ENCODE assay signal across 12 mouse cellular contexts in the genomic region with DNA sequence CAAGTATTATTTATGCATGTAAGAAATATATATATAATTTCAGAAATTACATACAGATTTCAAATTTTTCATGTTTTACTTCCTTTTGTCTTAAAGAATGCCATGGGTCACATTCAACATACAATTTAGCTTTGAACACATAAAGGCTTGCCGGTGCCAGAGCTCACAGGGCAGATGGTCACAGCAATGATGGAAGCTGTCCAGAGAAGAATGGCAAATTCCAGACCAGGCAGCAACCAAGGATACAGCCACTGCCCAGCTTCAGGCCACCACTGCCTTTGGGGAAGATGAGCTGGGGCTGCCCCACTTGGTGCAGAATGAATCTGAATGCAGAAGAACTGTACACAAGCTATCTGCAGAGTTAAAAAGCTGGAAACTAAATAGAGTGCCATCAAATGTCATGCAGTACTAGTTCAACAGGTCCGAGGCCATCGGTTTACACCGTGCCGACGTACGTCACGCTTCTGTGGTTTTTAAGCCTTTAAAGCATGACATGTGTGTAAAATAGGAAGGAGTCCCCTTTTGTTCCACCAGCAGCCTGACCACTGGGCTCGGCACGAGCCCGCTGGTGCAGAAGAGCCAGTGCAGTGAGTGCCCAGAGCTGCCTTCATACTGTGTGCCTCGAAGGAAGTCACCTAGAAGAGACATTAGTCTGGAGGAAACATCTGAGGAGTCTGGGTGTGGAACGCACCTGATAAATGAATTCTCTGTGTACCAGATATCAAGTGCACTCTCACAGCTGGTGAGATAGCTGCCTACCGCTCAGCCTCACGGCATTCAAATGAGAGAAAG.
DNase-seq lines count a peak whose midpoint lies in the region; ATAC-seq lines count a peak whose summit lies in the region.
"Had no signal": no experiment of that assay in that cellular context is flagged by ENCODE, and none has a peak within 500 bp of the region (broad histone marks: within the 10 kb centered on the region; RNA-seq: fewer than 3 reads in every experiment).

No protein-coding gene starts in this region.

- DNase-seq in midbrain, embryonic 10.5 days (ENCODE audit: low spot score), result peak; percentile 38
- peak; percentile 40 for DNase-seq in thymus, postnatal 25 days
- DNase-seq in left cerebral cortex, postnatal 36 days (ENCODE audit: low spot score in 2 of 2), result no peak
- DNase-seq: gastrocnemius, postnatal 14 days; kidney, postnatal 14 days had no signal

- intact Hi-C loops in left cerebral cortex, postnatal 36 days (cut with DNase I), result no loop called here

- H3K4me2 ChIP-seq in midbrain, embryonic 15.5 days, result no peak overlapping the region
- no peak overlapping the region for H3K4me2 ChIP-seq in kidney, embryonic 14.5 days (replicated peaks; ENCODE audit: low read depth, low read length)

- no peaks in the 10 kb centered on the region for H3K9me3 ChIP-seq in midbrain, embryonic 10.5 days (replicated peaks)
- H3K9me3 ChIP-seq in midbrain, embryonic 15.5 days, result no peaks in the 10 kb centered on the region
- no peaks in the 10 kb centered on the region for H3K9me3 ChIP-seq in kidney, embryonic 14.5 days (ENCODE audit: control insufficient read depth, low read length)
- H3K9me3 ChIP-seq: forebrain, embryonic 10.5 days had no signal

- H3K4me1 ChIP-seq in midbrain, embryonic 10.5 days, result peaks cover 25% of the 10 kb centered on the region
- H3K4me1 ChIP-seq in midbrain, embryonic 15.5 days, result 0 out of 2 replicates have a peak, but pooled peaks cover 4% of the 10 kb centered on the region
- peaks cover 8% of the 10 kb centered on the region; the same call in 1 of the 2 replicates for H3K4me1 ChIP-seq in kidney, embryonic 14.5 days (ENCODE audit: control insufficient read depth, insufficient read depth, low read length)

- H3K4me3 ChIP-seq in midbrain, embryonic 10.5 days, result no peak overlapping the region
- no peak overlapping the region for H3K4me3 ChIP-seq in midbrain, embryonic 15.5 days
- H3K4me3 ChIP-seq in kidney, embryonic 14.5 days (ENCODE audit: low read length), result no peak overlapping the region
- H3K4me3 ChIP-seq: forebrain, embryonic 10.5 days had no signal

- H3K27ac ChIP-seq in midbrain, embryonic 10.5 days (replicated peaks), result no peak overlapping the region; the same call in 1 of the 2 replicates
- no peak overlapping the region for H3K27ac ChIP-seq in midbrain, embryonic 15.5 days
- no peak overlapping the region for H3K27ac ChIP-seq in kidney, embryonic 14.5 days (ENCODE audit: low read depth, low read length)
- H3K27ac ChIP-seq: forebrain, embryonic 10.5 days; macrophage had no signal

- H3K36me3 ChIP-seq in midbrain, embryonic 10.5 days, result no peaks in the 10 kb centered on the region
- H3K36me3 ChIP-seq in midbrain, embryonic 15.5 days (replicated peaks), result no peaks in the 10 kb centered on the region
- no peaks in the 10 kb centered on the region for H3K36me3 ChIP-seq in kidney, embryonic 14.5 days (ENCODE audit: control insufficient read depth, insufficient read depth, low read length)
- H3K36me3 ChIP-seq: forebrain, embryonic 10.5 days had no signal

- WGBS in midbrain, embryonic 10.5 days, result 63% methylated on average over 15 of the region's 15 CpGs
- WGBS in midbrain, embryonic 15.5 days, result 28% methylated on average over 15 of the region's 15 CpGs
- 50% methylated on average over 15 of the region's 15 CpGs for WGBS in kidney, embryonic 14.5 days

- H3K27me3 ChIP-seq in midbrain, embryonic 10.5 days (ENCODE audit: low read depth, poor library complexity, severe bottlenecking), result no peaks in the 10 kb centered on the region; the same call in 1 of the 2 replicates
- no peaks in the 10 kb centered on the region for H3K27me3 ChIP-seq in midbrain, embryonic 15.5 days (replicated peaks)
- no peaks in the 10 kb centered on the region for H3K27me3 ChIP-seq in kidney, embryonic 14.5 days (ENCODE audit: control insufficient read depth, insufficient read depth, low read length)

- no peak overlapping the region for H3K9ac ChIP-seq in midbrain, embryonic 15.5 days
- H3K9ac ChIP-seq in kidney, embryonic 14.5 days (ENCODE audit: low read depth, low read length), result no peak overlapping the region

- no peak for ATAC-seq in midbrain, embryonic 15.5 days (replicated peaks)
- peak; percentile 61 for ATAC-seq in granulocyte monocyte progenitor cell, adult 5-6 weeks (replicated peaks; ENCODE audit: poor library complexity, severe bottlenecking)
- peak; percentile 64 for ATAC-seq in megakaryocyte, adult 5-6 weeks (ENCODE audit: poor library complexity, severe bottlenecking)
- no peak for ATAC-seq in erythroid progenitor cell, adult 5-6 weeks (replicated peaks; ENCODE audit: low FRiP score, poor library complexity, severe bottlenecking)
- ATAC-seq in kidney, embryonic 14.5 days (ENCODE audit: low FRiP score, low TSS enrichment), result no peak

Comparison
In these comparisons a context has a peak if more than half of its experiments do, and no peak if none do; other contexts are left out.
1. DNase-seq: peak in midbrain, embryonic 10.5 days (single experiment) and thymus, postnatal 25 days (single experiment); none in left cerebral cortex, postnatal 36 days (0 of 2).
2. ATAC-seq: peak in granulocyte monocyte progenitor cell, adult 5-6 weeks (single experiment) and megakaryocyte, adult 5-6 weeks (single experiment); none in midbrain, embryonic 15.5 days (single experiment), erythroid progenitor cell, adult 5-6 weeks (single experiment) and kidney, embryonic 14.5 days (single experiment).